Mouse (Mus musculus) C2C12 (cell line): ENCODE measurements at regions not wholly inside any gene's neighbourhood (a gene's known extent, or its start where the extent isn't known, plus 50 kb on each side); places are given as distances from the start of the nearest gene placed in this dataset.
A peak's percentile ranks its signal among the peaks of the same experiment; 100 is the strongest.

Source experiments
- CEBPB ChIP-seq: IDR thresholded peaks from one replicate; pipeline ENCODE4 v1.6.1; 2011; ENCODE audit warnings: low read depth, mild to moderate bottlenecking, control low read depth, moderate library complexity
- CTCF ChIP-seq: IDR thresholded peaks from one replicate; pipeline ENCODE4 v1.5.1; 2011; ENCODE audit not compliant: control insufficient read depth, insufficient read depth, insufficient read length
- FOSL1 ChIP-seq: IDR thresholded peaks from one replicate; pipeline ENCODE4 v1.8.0; 2011; ENCODE audit warnings: mild to moderate bottlenecking, low read length; ENCODE audit not compliant: poor library complexity, insufficient read depth, severe bottlenecking
- MAX ChIP-seq: IDR thresholded peaks from one replicate; pipeline ENCODE4 v1.6.1; 2011; ENCODE audit warnings: mild to moderate bottlenecking, control low read depth
- MYOD1 ChIP-seq: IDR thresholded peaks from one replicate; pipeline ENCODE4 v1.6.1; 2011; ENCODE audit warnings: low read depth; ENCODE audit not compliant: control insufficient read depth, insufficient read length
- USF1 ChIP-seq: IDR thresholded peaks from one replicate; pipeline ENCODE4 v1.6.1; 2011; ENCODE audit warnings: low read depth, mild to moderate bottlenecking, control low read depth, moderate library complexity

DNA sequence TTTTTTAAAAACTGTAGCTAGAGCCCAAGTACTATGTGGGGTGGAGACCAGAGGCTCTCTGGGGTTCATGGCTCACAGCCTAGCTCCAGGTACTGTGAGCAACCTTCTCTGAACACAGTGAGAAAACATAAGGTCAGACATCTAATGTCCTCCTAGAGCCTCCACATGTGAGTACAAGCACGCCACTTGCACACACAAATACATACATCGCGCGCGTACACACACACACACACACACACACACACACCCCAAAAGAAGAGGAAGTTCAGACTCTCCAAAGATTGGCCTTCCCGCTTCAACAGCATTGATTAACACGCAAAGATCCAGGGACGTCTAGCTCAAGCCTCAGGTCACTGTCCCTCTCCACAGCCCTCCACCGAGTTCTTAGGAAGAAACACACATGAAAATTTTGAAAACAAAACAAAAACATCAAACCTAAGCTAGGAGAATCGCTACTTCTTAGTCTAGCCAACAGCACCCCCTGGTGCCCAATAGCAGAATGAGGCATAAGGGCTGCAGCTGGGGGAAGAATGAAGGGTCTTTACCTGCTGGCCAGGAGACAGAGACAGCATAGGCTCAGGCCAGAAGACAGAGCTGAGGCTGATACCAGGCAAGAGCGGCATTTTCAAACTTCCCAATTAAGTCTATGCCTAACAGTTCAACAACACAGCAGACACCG is 90.7 kb upstream of the Usp24 start:
- TF ChIP-seq CTCF = peak; percentile 47
- no peak for TF ChIP-seq USF1
- no peak for TF ChIP-seq MAX
- no peak for TF ChIP-seq CEBPB
- TF ChIP-seq MYOD1 = no peak
- TF ChIP-seq FOSL1 = no peak
